Mouse (Mus musculus): ENCODE data around the gene Kif23. TPM values are rescaled to one million over a fixed set of nuclear protein-coding genes. Genes with fewer than 3 reads are reported as not detected.

The Kif23 gene
- polyA plus RNA-seq, 1 experiment = 65.2 TPM

DNA sequence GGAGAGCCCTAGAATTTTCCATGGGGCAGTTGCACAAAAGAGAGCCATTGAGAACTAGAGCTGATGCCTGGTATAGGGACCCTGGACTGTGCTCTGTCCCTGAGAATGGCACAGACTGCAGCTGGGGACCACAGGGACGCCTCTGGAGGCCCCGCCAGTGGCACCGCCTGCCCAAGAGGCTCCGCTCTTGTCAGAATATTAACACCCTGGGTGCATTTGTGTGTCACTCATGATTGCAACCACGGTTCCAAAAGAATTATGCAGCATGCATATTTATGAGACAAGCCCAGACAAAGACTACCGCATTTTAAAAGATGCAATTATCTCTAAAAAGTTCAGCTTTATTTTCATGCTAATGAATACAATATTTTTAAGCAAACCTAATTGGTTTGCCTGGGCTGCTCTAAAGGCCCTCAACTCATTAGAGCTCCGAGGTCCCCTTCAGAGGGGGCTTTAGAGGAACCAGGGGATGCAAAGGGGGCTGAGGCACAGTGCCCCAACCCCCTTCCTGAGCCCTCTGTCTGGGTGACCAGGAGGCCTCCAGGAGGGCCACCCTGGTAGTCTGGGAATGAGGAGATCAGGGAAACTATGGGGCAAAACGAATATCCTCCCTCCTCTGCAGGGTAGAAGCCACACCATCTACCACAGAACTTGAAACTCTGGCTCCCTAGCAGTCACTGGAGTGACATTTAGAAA is 74.2 kb downstream of the Kif23 start:
- H3K4me3 ChIP-seq (ENCODE audit: insufficient read depth, poor library complexity, severe bottlenecking) = no peak overlapping the region
- no peaks in the 10 kb centered on the region for H3K36me3 ChIP-seq (ENCODE audit: control insufficient read depth, insufficient read depth)
- H3K27me3 ChIP-seq (ENCODE audit: control insufficient read depth, insufficient read depth, insufficient read length) = peaks cover 21% of the 10 kb centered on the region
- no peaks in the 10 kb centered on the region for H3K79me3 ChIP-seq (ENCODE audit: low read depth)
- no peak overlapping the region for H3ac ChIP-seq (ENCODE audit: control insufficient read depth, insufficient read length, low read depth)
- no peak for TF ChIP-seq MAX (IDR thresholded peaks at IDR 0.05)
- TF ChIP-seq CTCF (IDR thresholded peaks at IDR 0.05; ENCODE audit: control insufficient read depth, insufficient read depth, insufficient read length) = no peak
- TF ChIP-seq MYOD1 (IDR thresholded peaks at IDR 0.05; ENCODE audit: control insufficient read depth, insufficient read length, low read depth) = no peak
- TF ChIP-seq MYOG (IDR thresholded peaks at IDR 0.05; ENCODE audit: control insufficient read depth, extremely low read depth, insufficient read length) = no peak
- no peak for TF ChIP-seq FOSL1 (IDR thresholded peaks at IDR 0.05; ENCODE audit: insufficient read depth, low read length, poor library complexity, severe bottlenecking)
- TF ChIP-seq USF1 (IDR thresholded peaks at IDR 0.05; ENCODE audit: low read depth) = no peak
- TF ChIP-seq CEBPB (IDR thresholded peaks at IDR 0.05; ENCODE audit: low read depth) = no peak
- H3K79me2 ChIP-seq (ENCODE audit: control insufficient read depth, insufficient read depth) = no peaks in the 10 kb centered on the region

DNA sequence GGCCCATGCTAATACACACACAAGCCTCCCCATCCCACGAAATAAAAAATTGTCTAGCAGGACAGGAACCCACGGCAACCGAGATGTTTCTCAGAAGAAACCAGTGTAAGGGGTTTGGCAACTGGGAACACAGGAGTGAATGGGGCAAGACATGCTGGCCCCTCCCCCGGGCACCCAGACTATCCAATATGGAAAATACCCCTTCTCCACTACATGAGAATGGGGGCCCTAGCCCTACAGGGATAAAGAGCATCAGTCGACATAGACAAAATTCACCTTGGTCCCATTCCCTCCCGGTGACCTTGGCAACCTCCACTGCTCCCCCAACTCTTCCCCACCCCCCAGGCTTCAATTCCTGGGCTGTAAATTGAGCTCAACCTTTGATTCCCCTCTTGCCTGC is 74.7 kb downstream of the Kif23 start:
- H3ac ChIP-seq (ENCODE audit: control insufficient read depth, insufficient read length, low read depth) = no peak overlapping the region
- peaks cover 16% of the 10 kb centered on the region for H3K27me3 ChIP-seq (ENCODE audit: control insufficient read depth, insufficient read depth, insufficient read length)
- H3K4me3 ChIP-seq (ENCODE audit: insufficient read depth, poor library complexity, severe bottlenecking) = no peak overlapping the region
- no peaks in the 10 kb centered on the region for H3K79me3 ChIP-seq (ENCODE audit: low read depth)
- TF ChIP-seq FOSL1 (IDR thresholded peaks at IDR 0.05; ENCODE audit: insufficient read depth, low read length, poor library complexity, severe bottlenecking) (no peak), USF1 (IDR thresholded peaks at IDR 0.05; ENCODE audit: low read depth) (no peak), MYOD1 (IDR thresholded peaks at IDR 0.05; ENCODE audit: control insufficient read depth, insufficient read length, low read depth) (no peak), MYOG (IDR thresholded peaks at IDR 0.05; ENCODE audit: control insufficient read depth, extremely low read depth, insufficient read length) (no peak), CTCF (IDR thresholded peaks at IDR 0.05; ENCODE audit: control insufficient read depth, insufficient read depth, insufficient read length) (no peak), CEBPB (IDR thresholded peaks at IDR 0.05; ENCODE audit: low read depth) (no peak), MAX (IDR thresholded peaks at IDR 0.05) (no peak)
- H3K79me2 ChIP-seq (ENCODE audit: control insufficient read depth, insufficient read depth) = no peaks in the 10 kb centered on the region
- H3K36me3 ChIP-seq (ENCODE audit: control insufficient read depth, insufficient read depth) = no peaks in the 10 kb centered on the region

DNA sequence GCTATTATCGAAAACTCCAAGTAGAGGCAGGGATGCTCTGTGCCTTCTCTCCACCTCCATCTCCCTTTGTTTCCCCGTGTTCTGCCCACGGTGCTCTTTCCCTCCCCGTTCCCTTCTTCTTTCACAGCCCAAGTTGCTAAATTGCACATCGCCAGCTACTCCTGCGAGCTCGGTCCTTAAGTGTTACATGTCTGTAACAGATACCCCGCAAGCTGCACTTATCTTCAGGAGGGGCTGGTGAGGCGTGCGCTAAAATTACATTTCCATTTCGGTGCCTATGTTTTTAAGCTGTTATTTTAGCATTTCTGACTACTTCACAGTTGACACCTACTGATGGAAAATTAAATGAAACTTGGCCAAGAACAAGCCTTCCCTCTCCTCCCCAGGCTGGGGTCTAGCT is 78.9 kb downstream of the Kif23 start:
- Histone ChIP-seq H3K79me2 (ENCODE audit: control insufficient read depth, insufficient read depth) (no peaks in the 10 kb centered on the region), H3K4me3 (ENCODE audit: insufficient read depth, poor library complexity, severe bottlenecking) (no peak overlapping the region), H3ac (ENCODE audit: control insufficient read depth, insufficient read length, low read depth) (no peak overlapping the region), H3K79me3 (ENCODE audit: low read depth) (no peaks in the 10 kb centered on the region), H3K27me3 (ENCODE audit: control insufficient read depth, insufficient read depth, insufficient read length) (peaks cover 24% of the 10 kb centered on the region), H3K36me3 (ENCODE audit: control insufficient read depth, insufficient read depth) (no peaks in the 10 kb centered on the region)
- no peak for TF ChIP-seq FOSL1 (IDR thresholded peaks at IDR 0.05; ENCODE audit: insufficient read depth, low read length, poor library complexity, severe bottlenecking)
- TF ChIP-seq USF1 (IDR thresholded peaks at IDR 0.05; ENCODE audit: low read depth) = no peak
- TF ChIP-seq CTCF (IDR thresholded peaks at IDR 0.05; ENCODE audit: control insufficient read depth, insufficient read depth, insufficient read length) = no peak
- no peak for TF ChIP-seq CEBPB (IDR thresholded peaks at IDR 0.05; ENCODE audit: low read depth)
- no peak for TF ChIP-seq MYOD1 (IDR thresholded peaks at IDR 0.05; ENCODE audit: control insufficient read depth, insufficient read length, low read depth)
- no peak for TF ChIP-seq MAX (IDR thresholded peaks at IDR 0.05)
- no peak for TF ChIP-seq MYOG (IDR thresholded peaks at IDR 0.05; ENCODE audit: control insufficient read depth, extremely low read depth, insufficient read length)

Other genes starting within 250 kb of the Kif23 start
- gene Rplp1, start 32.2 kb downstream of the Kif23 start, polyA plus RNA-seq (2012; fragmentation: generic; extraction: Trizol) = 13,097 TPM
- gene Paqr5, start 80.1 kb upstream of the Kif23 start, polyA plus RNA-seq (2012; fragmentation: generic; extraction: Trizol) = 0.04 TPM
- 10.1 TPM for gene Glce, start 175.9 kb upstream of the Kif23 start, polyA plus RNA-seq (2012; fragmentation: generic; extraction: Trizol)

Data from C2C12 (cell line).